Mouse (Mus musculus) T-helper 17 cell (primary cell): ENCODE measurements around the gene Marc2.

Source experiments
- in situ Hi-C, 2 experiments: fragments of 300-600 bp; cut with MboI, MseI; formaldehyde crosslinking; loops; 1 replicate in 1 of 2; 2 replicates in 1 of 2; pipeline ENCODE4 v1.15.1; 2025; ENCODE audit warnings: high pct_unique_total_duplicates in 2 of 2

Marc2 gene

GRCm38 (mm10) chr1:184858253-184858652, 12.0 kb upstream of the Marc2 start:
- in situ Hi-C loops: loop anchor here in 1 of 2 experiments (25.0 kb wide), 1 partner anchor 1879 kb away; the partner anchor contains the start of gene Rrp15

- in situ Hi-C loops: loop anchor here in 1 of 2 experiments (25.0 kb wide), 1 partner anchor 1880 kb away; the partner anchor contains the start of gene Rrp15
Measured at GRCm38 (mm10) chr1:184857216-184857615, 11.0 kb upstream of the Marc2 start.

GRCm38 (mm10) chr1:184853922-184854321, 7.7 kb upstream of the Marc2 start:
- in situ Hi-C loops: loop anchor here in 1 of 2 experiments (25.0 kb wide), 1 partner anchor 1883 kb away; the partner anchor contains the start of gene Rrp15

- in situ Hi-C loops: loop anchor here in 1 of 2 experiments (25.0 kb wide), 1 partner anchor 1884 kb away; the partner anchor contains the start of gene Rrp15
Measured at GRCm38 (mm10) chr1:184853339-184853738, 7.1 kb upstream of the Marc2 start.

GRCm38 (mm10) chr1:184851741-184852618, 5.7 kb upstream of the Marc2 start:
- in situ Hi-C loops: loop anchor here in 1 of 2 experiments (25.0 kb wide), 1 partner anchor 1885 kb away; the partner anchor contains the start of gene Rrp15

GRCm38 (mm10) chr1:184851166-184851565, 4.9 kb upstream of the Marc2 start:
- in situ Hi-C loops: loop anchor here in 1 of 2 experiments (25.0 kb wide), 1 partner anchor 1886 kb away; the partner anchor contains the start of gene Rrp15

- in situ Hi-C loops: no loop called here
Measured at GRCm38 (mm10) chr1:184846973-184847372, 722 bp upstream of the Marc2 start.

- in situ Hi-C loops: no loop called here
Measured at GRCm38 (mm10) chr1:184845111-184846071, 860 bp downstream of the Marc2 start.

- in situ Hi-C loops: loop anchor here in 1 of 2 experiments (5.0 kb wide), 1 partner anchor 363 kb away; no protein-coding TSS in a partner anchor
Measured at GRCm38 (mm10) chr1:184844326-184845066, 1.8 kb downstream of the Marc2 start.

- in situ Hi-C loops: no loop called here
Measured at GRCm38 (mm10) chr1:184837649-184838048, 8.6 kb downstream of the Marc2 start.

GRCm38 (mm10) chr1:184836350-184836749, 9.9 kb downstream of the Marc2 start:
- in situ Hi-C loops: no loop called here

GRCm38 (mm10) chr1:184833499-184833898, 12.8 kb downstream of the Marc2 start:
- in situ Hi-C loops: no loop called here

- in situ Hi-C loops: no loop called here
Measured at GRCm38 (mm10) chr1:184832211-184832610, 14.0 kb downstream of the Marc2 start.

- in situ Hi-C loops: loop anchor here in 1 of 2 experiments (10.0 kb wide), 1 partner anchor 1625 kb away; no protein-coding TSS in a partner anchor
Measured at GRCm38 (mm10) chr1:184829897-184830296, 16.4 kb downstream of the Marc2 start.

- in situ Hi-C loops: loop anchor here in 1 of 2 experiments (10.0 kb wide), 1 partner anchor 1628 kb away; no protein-coding TSS in a partner anchor
Measured at GRCm38 (mm10) chr1:184827175-184827701, 19.0 kb downstream of the Marc2 start.

- in situ Hi-C loops: loop anchor here in 1 of 2 experiments (10.0 kb wide), 1 partner anchor 1630 kb away; no protein-coding TSS in a partner anchor
Measured at GRCm38 (mm10) chr1:184825093-184825492, 21.2 kb downstream of the Marc2 start.

GRCm38 (mm10) chr1:184824439-184824851, 21.8 kb downstream of the Marc2 start:
- in situ Hi-C loops: loop anchor here in 1 of 2 experiments (10.0 kb wide), 1 partner anchor 1630 kb away; no protein-coding TSS in a partner anchor

GRCm38 (mm10) chr1:184822678-184823077, 23.6 kb downstream of the Marc2 start:
- in situ Hi-C loops: loop anchor here in 1 of 2 experiments (10.0 kb wide), 1 partner anchor 1632 kb away; no protein-coding TSS in a partner anchor

- in situ Hi-C loops: no loop called here
Measured at GRCm38 (mm10) chr1:184817768-184818167, 28.5 kb downstream of the Marc2 start.
